ENCODE assay signal across 8 mouse cellular contexts in the genomic region with DNA sequence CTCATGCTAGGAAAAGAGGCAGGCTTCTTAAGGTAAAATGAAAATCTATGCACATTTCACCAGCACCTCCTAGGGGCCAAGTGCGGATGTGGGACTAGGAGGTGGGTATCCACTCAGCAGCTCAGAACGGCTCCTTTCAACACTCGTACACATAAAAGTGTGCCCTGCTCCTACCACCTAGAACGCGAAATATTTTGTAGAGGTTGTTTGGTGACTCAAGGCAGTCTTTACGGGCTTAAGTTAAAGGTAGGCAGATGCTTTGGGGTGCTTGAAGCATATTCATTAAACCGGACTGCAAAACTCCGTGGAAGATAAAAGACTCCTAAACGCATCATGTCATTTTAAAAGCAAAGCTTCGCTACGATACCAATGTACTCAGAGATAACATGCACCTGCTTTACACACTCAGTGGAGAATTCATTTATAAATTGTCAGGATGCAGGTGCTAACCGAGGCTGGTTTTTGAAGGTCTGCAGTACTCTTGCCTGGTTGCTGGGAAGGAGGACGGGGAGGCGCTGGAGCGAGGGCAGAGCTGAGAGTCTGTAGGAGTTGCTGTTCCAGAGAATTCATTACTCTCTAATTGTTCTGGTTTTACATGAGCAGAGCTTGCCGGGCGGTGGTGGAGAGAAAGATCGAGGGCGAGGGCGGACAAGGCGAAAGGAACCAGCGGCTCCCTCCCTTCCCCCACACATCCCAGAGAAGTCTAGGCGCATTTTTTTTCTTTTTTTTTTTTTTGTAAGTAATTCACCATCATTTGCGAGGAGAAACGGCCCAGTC. TPM values are rescaled to one million over a fixed set of nuclear protein-coding genes. Genes with fewer than 3 reads are reported as not detected.
DNase-seq lines count a peak whose midpoint lies in the region; ATAC-seq lines count a peak whose summit lies in the region.

No protein-coding gene starts in this region.

- H3K9me3 ChIP-seq in erythroblast, embryonic 14.5 days (ENCODE audit: control insufficient read depth, low read length): no peaks in the 10 kb centered on the region
- H3K9me3 ChIP-seq in midbrain, embryonic 16.5 days (replicated peaks; ENCODE audit: control insufficient read depth, low read length, poor library complexity, severe bottlenecking): no peaks in the 10 kb centered on the region
- H3K9me3 ChIP-seq in stomach, embryonic 16.5 days (replicated peaks; ENCODE audit: control insufficient read depth, low read length): no peaks in the 10 kb centered on the region

- H3K27ac ChIP-seq in midbrain, embryonic 16.5 days (ENCODE audit: low read length): peak overlapping the region; percentile 62
- H3K27ac ChIP-seq in stomach, embryonic 16.5 days (ENCODE audit: low read length): peak overlapping the region; percentile 66; the same call in 1 of the 2 replicates

- H3K4me3 ChIP-seq in erythroblast, embryonic 14.5 days (replicated peaks): peak overlapping the region; percentile 16
- H3K4me3 ChIP-seq in midbrain, embryonic 16.5 days (ENCODE audit: low read depth, low read length): peak overlapping the region; percentile 72
- H3K4me3 ChIP-seq in stomach, embryonic 16.5 days (replicated peaks; ENCODE audit: low read length): peak overlapping the region; percentile 75

- peak; percentile 40 for DNase-seq in embryo, embryonic 11.5 days (ENCODE audit: low read depth, low spot score)
- DNase-seq in heart, adult 18-20 months: peak; percentile 51 to 73
- peak; percentile 37 to 59 for DNase-seq in kidney, adult 8-10 months
- DNase-seq in liver: peak; percentile 38

- H3K9ac ChIP-seq in midbrain, embryonic 16.5 days (ENCODE audit: low read depth, low read length): peak overlapping the region; percentile 57
- peak overlapping the region; percentile 74 for H3K9ac ChIP-seq in stomach, embryonic 16.5 days (ENCODE audit: low read length)

- H3K36me3 ChIP-seq in erythroblast, embryonic 14.5 days (ENCODE audit: control insufficient read depth): no peaks in the 10 kb centered on the region
- no peaks in the 10 kb centered on the region for H3K36me3 ChIP-seq in midbrain, embryonic 16.5 days (ENCODE audit: control insufficient read depth, insufficient read depth, low read length)
- no peaks in the 10 kb centered on the region for H3K36me3 ChIP-seq in stomach, embryonic 16.5 days (ENCODE audit: control insufficient read depth, insufficient read depth, low read length)

- peaks cover 12% of the 10 kb centered on the region for H3K4me1 ChIP-seq in erythroblast, embryonic 14.5 days (ENCODE audit: control insufficient read depth)
- no peaks in the 10 kb centered on the region; the same call in 1 of the 2 replicates for H3K4me1 ChIP-seq in midbrain, embryonic 16.5 days (ENCODE audit: control insufficient read depth, insufficient read depth, low read length)
- H3K4me1 ChIP-seq in stomach, embryonic 16.5 days (ENCODE audit: control insufficient read depth, insufficient read depth, low read length): peaks cover 3% of the 10 kb centered on the region; the same call in 1 of the 2 replicates

- no peak for ATAC-seq in erythroblast, adult 5-6 weeks (replicated peaks; ENCODE audit: low FRiP score, poor library complexity, severe bottlenecking)
- peak; percentile 64 for ATAC-seq in midbrain, embryonic 16.5 days
- no peak for ATAC-seq in stomach, embryonic 16.5 days (ENCODE audit: insufficient read depth, low FRiP score)

- H3K27me3 ChIP-seq in erythroblast, embryonic 14.5 days (ENCODE audit: control insufficient read depth): peaks cover 28% of the 10 kb centered on the region
- no peaks in the 10 kb centered on the region for H3K27me3 ChIP-seq in midbrain, embryonic 16.5 days (ENCODE audit: control insufficient read depth, insufficient read depth, low read depth, low read length)
- H3K27me3 ChIP-seq in stomach, embryonic 16.5 days (ENCODE audit: control insufficient read depth, insufficient read depth, low read length): no peaks in the 10 kb centered on the region

- under 1% methylated on average over 25 of the region's 25 CpGs for WGBS in midbrain, embryonic 16.5 days
- under 1% methylated on average over 25 of the region's 25 CpGs for WGBS in stomach, embryonic 16.5 days

- peak overlapping the region; percentile 84 for H3K4me2 ChIP-seq in midbrain, embryonic 16.5 days (ENCODE audit: low read length)
- H3K4me2 ChIP-seq in stomach, embryonic 16.5 days (ENCODE audit: low read depth, low read length): peak overlapping the region; percentile 98

RNA-seq across cellular contexts. Expression of a gene that starts 1.0 kb away (rescaled TPM):
- polyA plus RNA-seq in erythroblast, embryonic 14.5 days (2012): not detected in 2 replicates
- 0.96 and 1.0 TPM in 2 replicates for total RNA-seq in erythroblast, adult 5-6 weeks (2015; ENCODE audit: low replicate concordance)
- 3.2 and 4.3 TPM in 2 replicates for total RNA-seq in erythroblast, adult 5-6 weeks (2017; ENCODE audit: low replicate concordance)
- total RNA-seq in heart, adult 18-20 months (2021): 10 to 100 TPM; 20.5 to 22.1 TPM
- 1.4 and 1.6 TPM in 2 replicates for polyA plus RNA-seq in midbrain, embryonic 16.5 days (2015; fragmentation: Nextera tagmentation; extraction: Ambion mirVana)
- 1.1 and 1.2 TPM in 2 replicates for polyA plus RNA-seq in stomach, embryonic 16.5 days (2015; fragmentation: Nextera tagmentation; extraction: Ambion mirVana)

Comparison
In these comparisons a context has a peak if more than half of its experiments do, and no peak if none do; other contexts are left out.
1. H3K4me3 ChIP-seq: peak in every context shown above with its lines; median percentile 75 in stomach, embryonic 16.5 days; 72 in midbrain, embryonic 16.5 days; 16 in erythroblast, embryonic 14.5 days.